Mouse (Mus musculus) myocyte (in vitro differentiated cells): ENCODE data around the gene Zan.
A peak's percentile ranks its signal among the peaks of the same experiment; 100 is the strongest.

Experiments
- CEBPB ChIP-seq: IDR thresholded peaks from 2 replicates; pipeline ENCODE4 v1.6.1; 2011; ENCODE audit warnings: mild to moderate bottlenecking, moderate library complexity; ENCODE audit not compliant: poor library complexity, insufficient read depth, severe bottlenecking
- E2F4 ChIP-seq: IDR thresholded peaks from one replicate; pipeline ENCODE4 v1.6.1; 2011; ENCODE audit warnings: mild to moderate bottlenecking, control low read depth, moderate library complexity; ENCODE audit not compliant: insufficient read depth
- MAX ChIP-seq: IDR thresholded peaks from one replicate; pipeline ENCODE4 v1.6.1; 2011; ENCODE audit warnings: low read depth, mild to moderate bottlenecking, control low read depth
- MYOD1 ChIP-seq, 3 experiments: IDR thresholded peaks; one replicate each; pipeline ENCODE4 v1.6.1; 2011; ENCODE audit warnings: control low read depth in 2 of 3, low read depth in 2 of 3, mild to moderate bottlenecking in 2 of 3, moderate library complexity in 1 of 3; ENCODE audit not compliant: insufficient read length in 2 of 3, control insufficient read depth in 1 of 3
- MYOG ChIP-seq, 3 experiments: IDR thresholded peaks; one replicate each; pipeline ENCODE4 v1.6.1; 2011; ENCODE audit warnings: control low read depth in 2 of 3, low read depth in 2 of 3, mild to moderate bottlenecking in 2 of 3; ENCODE audit not compliant: insufficient read length in 2 of 3, control insufficient read depth in 1 of 3, insufficient read depth in 1 of 3
- POLR2A ChIP-seq: IDR thresholded peaks from one replicate; pipeline ENCODE4 v1.6.1; 2011; ENCODE audit warnings: low read depth, mild to moderate bottlenecking, control low read depth, moderate library complexity; ENCODE audit not compliant: insufficient read length
- POLR2AphosphoS2 ChIP-seq: IDR thresholded peaks from one replicate; pipeline ENCODE4 v1.6.1; 2011; ENCODE audit warnings: low read depth, control low read depth; ENCODE audit not compliant: insufficient read length
- REST ChIP-seq: IDR thresholded peaks from one replicate; pipeline ENCODE4 v1.6.1; 2011; ENCODE audit warnings: mild to moderate bottlenecking, control low read depth, moderate library complexity; ENCODE audit not compliant: insufficient read depth, insufficient read length
- TCF12 ChIP-seq: IDR thresholded peaks from one replicate; pipeline ENCODE4 v1.6.1; 2011; ENCODE audit warnings: mild to moderate bottlenecking, control low read depth; ENCODE audit not compliant: poor library complexity, insufficient read depth, severe bottlenecking
- USF1 ChIP-seq: IDR thresholded peaks from one replicate; pipeline ENCODE4 v1.6.1; 2011; ENCODE audit warnings: low read depth, mild to moderate bottlenecking, control low read depth, moderate library complexity

DNA sequence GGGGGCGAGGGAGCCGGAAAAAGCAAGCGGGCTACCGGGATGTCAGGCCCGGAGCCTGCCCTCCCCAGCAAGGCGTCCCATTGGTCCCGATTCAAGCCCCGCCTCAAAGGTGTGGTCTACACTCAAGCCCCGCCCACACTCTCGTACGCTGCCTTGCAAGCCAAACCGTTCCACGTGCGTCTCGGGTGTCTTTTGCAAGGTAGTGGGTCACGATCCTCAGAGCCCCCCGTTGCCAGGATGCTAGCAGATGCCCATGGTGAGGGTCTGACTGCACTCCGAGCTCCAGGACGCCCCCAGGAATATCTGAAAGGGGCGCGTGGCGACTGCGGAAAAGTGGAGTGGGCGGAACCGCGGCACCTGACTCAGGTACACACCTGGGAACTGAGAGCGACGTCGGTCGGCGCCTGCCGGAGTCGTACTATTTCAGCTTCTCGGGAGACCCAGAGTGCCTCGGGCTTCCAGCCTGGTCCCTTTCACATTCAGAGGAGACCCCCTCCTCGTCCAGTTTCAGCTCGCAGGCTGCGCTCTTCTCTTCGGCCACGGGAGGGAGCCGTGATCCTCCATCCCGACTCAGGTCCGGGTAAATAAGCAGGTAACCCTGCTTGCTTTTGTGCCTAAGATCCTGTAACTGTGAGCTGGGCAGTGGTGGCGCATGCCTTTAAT is 143.2 kb downstream of the Zan start, which contains the start of gene Slc12a9:
- no peak for TF ChIP-seq REST
- TF ChIP-seq TCF12 = no peak
- TF ChIP-seq CEBPB = no peak
- TF ChIP-seq POLR2A = peak; percentile 42
- TF ChIP-seq MAX = no peak
- TF ChIP-seq POLR2AphosphoS2 = peak; percentile 75
- no peak for TF ChIP-seq MYOD1 (IDR thresholded peaks at IDR 0.05; ENCODE audit: control insufficient read depth in 1 of 3, insufficient read length in 2 of 3, low read depth in 2 of 3)
- no peak for TF ChIP-seq E2F4
- TF ChIP-seq MYOG (IDR thresholded peaks at IDR 0.05; ENCODE audit: control insufficient read depth in 1 of 3, insufficient read depth in 1 of 3, insufficient read length in 2 of 3, low read depth in 2 of 3) = no peak
- no peak for TF ChIP-seq USF1
